Mouse (Mus musculus): Measurements from ENCODE around the gene Pagr1a. TPM values are rescaled to one million over a fixed set of nuclear protein-coding genes. Genes with fewer than 3 reads are reported as not detected.

Gene Pagr1a
- polyA plus RNA-seq, 1 experiment from 2014 or later = 51.4 TPM

Small RNA genes within 50 kb of the gene (microRNA-seq; reads per million reads assigned to microRNA genes)
- gene Gm44343 = not detected

Other genes with a start within 250 kb of the Pagr1a start
- gene Ypel3, start 240.4 kb downstream of the Pagr1a start, polyA plus RNA-seq (2016; fragmentation: Nextera tagmentation; extraction: Ambion mirVana) = 118 and 119 TPM in 2 replicates
- gene Tbx6, start 235.9 kb downstream of the Pagr1a start, polyA plus RNA-seq (2016; fragmentation: Nextera tagmentation; extraction: Ambion mirVana) = 0.61 and 0.85 TPM in 2 replicates
- gene Ppp4c, start 224.9 kb downstream of the Pagr1a start, polyA plus RNA-seq (2016; fragmentation: Nextera tagmentation; extraction: Ambion mirVana) = 362 and 385 TPM in 2 replicates
- 1.2 and 2.0 TPM in 2 replicates for gene Fam57b, start 219.7 kb downstream of the Pagr1a start, polyA plus RNA-seq (2016; fragmentation: Nextera tagmentation; extraction: Ambion mirVana)
- not detected in 2 replicates for gene 4930451I11Rik, start 185.7 kb downstream of the Pagr1a start, polyA plus RNA-seq (2016; fragmentation: Nextera tagmentation; extraction: Ambion mirVana)
- gene Doc2a, start 169.9 kb downstream of the Pagr1a start, polyA plus RNA-seq (2016; fragmentation: Nextera tagmentation; extraction: Ambion mirVana) = 2.1 and 2.8 TPM in 2 replicates
- gene Hirip3, start 155.4 kb downstream of the Pagr1a start, polyA plus RNA-seq (2016; fragmentation: Nextera tagmentation; extraction: Ambion mirVana) = 43.7 and 45.6 TPM in 2 replicates
- gene Ino80e, start 155.0 kb downstream of the Pagr1a start, polyA plus RNA-seq (2016; fragmentation: Nextera tagmentation; extraction: Ambion mirVana) = 96.7 and 99.6 TPM in 2 replicates
- gene Taok2, start 132.6 kb downstream of the Pagr1a start, polyA plus RNA-seq (2016; fragmentation: Nextera tagmentation; extraction: Ambion mirVana) = 57.7 and 61.3 TPM in 2 replicates
- gene Tmem219, start 94.4 kb downstream of the Pagr1a start, polyA plus RNA-seq (2016; fragmentation: Nextera tagmentation; extraction: Ambion mirVana) = 18.6 and 22.2 TPM in 2 replicates
- gene Kctd13, start 88.5 kb downstream of the Pagr1a start, polyA plus RNA-seq (2016; fragmentation: Nextera tagmentation; extraction: Ambion mirVana) = 20.6 and 25.0 TPM in 2 replicates
- gene Asphd1, start 67.8 kb downstream of the Pagr1a start, polyA plus RNA-seq (2016; fragmentation: Nextera tagmentation; extraction: Ambion mirVana) = 0.55 and 0.77 TPM in 2 replicates
- 0.97 and 1.8 TPM in 2 replicates for gene Sez6l2, start 66.8 kb downstream of the Pagr1a start, polyA plus RNA-seq (2016; fragmentation: Nextera tagmentation; extraction: Ambion mirVana)
- gene Cdipt, start 41.4 kb downstream of the Pagr1a start, polyA plus RNA-seq (2016; fragmentation: Nextera tagmentation; extraction: Ambion mirVana) = 88.0 and 94.0 TPM in 2 replicates
- gene Cdiptos, start 41.3 kb downstream of the Pagr1a start, polyA plus RNA-seq (2016; fragmentation: Nextera tagmentation; extraction: Ambion mirVana) = 0.53 and 1.6 TPM in 2 replicates
- 5.6 and 7.1 TPM in 2 replicates for gene Mvp, start 2.7 kb downstream of the Pagr1a start, polyA plus RNA-seq (2016; fragmentation: Nextera tagmentation; extraction: Ambion mirVana)
- gene Pagr1b, start 868 bp downstream of the Pagr1a start, polyA plus RNA-seq (2016; fragmentation: Nextera tagmentation; extraction: Ambion mirVana) = 0.37 TPM in 1 of 2 replicates, not detected in the other
- 59.3 and 77.8 TPM in 2 replicates for gene Gm42742, start 3.7 kb upstream of the Pagr1a start, polyA plus RNA-seq (2016; fragmentation: Nextera tagmentation; extraction: Ambion mirVana)
- gene Prrt2, start 3.9 kb upstream of the Pagr1a start, polyA plus RNA-seq (2016; fragmentation: Nextera tagmentation; extraction: Ambion mirVana) = 8.9 and 9.6 TPM in 2 replicates
- gene Maz, start 9.7 kb upstream of the Pagr1a start, polyA plus RNA-seq (2016; fragmentation: Nextera tagmentation; extraction: Ambion mirVana) = 118 and 122 TPM in 2 replicates
- 136 and 141 TPM in 2 replicates for gene Kif22, start 25.1 kb upstream of the Pagr1a start, polyA plus RNA-seq (2016; fragmentation: Nextera tagmentation; extraction: Ambion mirVana)
- not detected in 2 replicates for gene Zg16, start 70.0 kb upstream of the Pagr1a start, polyA plus RNA-seq (2016; fragmentation: Nextera tagmentation; extraction: Ambion mirVana)
- gene AI467606, start 74.0 kb upstream of the Pagr1a start, polyA plus RNA-seq (2016; fragmentation: Nextera tagmentation; extraction: Ambion mirVana) = 1.3 and 1.5 TPM in 2 replicates
- 2.1 and 2.4 TPM in 2 replicates for gene Qprt, start 104.9 kb upstream of the Pagr1a start, polyA plus RNA-seq (2016; fragmentation: Nextera tagmentation; extraction: Ambion mirVana)
- gene Spn, start 120.5 kb upstream of the Pagr1a start, polyA plus RNA-seq (2016; fragmentation: Nextera tagmentation; extraction: Ambion mirVana) = 0.13 TPM in 1 of 2 replicates, not detected in the other
- gene Cd2bp2, start 178.7 kb upstream of the Pagr1a start, polyA plus RNA-seq (2016; fragmentation: Nextera tagmentation; extraction: Ambion mirVana) = 73.7 and 82.5 TPM in 2 replicates
- gene Tbc1d10b, start 191.1 kb upstream of the Pagr1a start, polyA plus RNA-seq (2016; fragmentation: Nextera tagmentation; extraction: Ambion mirVana) = 41.1 and 43.4 TPM in 2 replicates
- 65.2 and 79.2 TPM in 2 replicates for gene Mylpf, start 191.5 kb upstream of the Pagr1a start, polyA plus RNA-seq (2016; fragmentation: Nextera tagmentation; extraction: Ambion mirVana)
- 63.2 and 63.3 TPM in 2 replicates for gene Zfp553, start 215.7 kb upstream of the Pagr1a start, polyA plus RNA-seq (2016; fragmentation: Nextera tagmentation; extraction: Ambion mirVana)
- 34.0 and 39.7 TPM in 2 replicates for gene Sept1, start 215.8 kb upstream of the Pagr1a start, polyA plus RNA-seq (2016; fragmentation: Nextera tagmentation; extraction: Ambion mirVana)
- gene Zfp771, start 226.9 kb upstream of the Pagr1a start, polyA plus RNA-seq (2016; fragmentation: Nextera tagmentation; extraction: Ambion mirVana) = 82.9 and 89.3 TPM in 2 replicates
- gene Dctpp1, start 243.4 kb upstream of the Pagr1a start, polyA plus RNA-seq (2016; fragmentation: Nextera tagmentation; extraction: Ambion mirVana) = 196 and 203 TPM in 2 replicates